Mouse (Mus musculus) heart, postnatal 0 days (tissue): ENCODE data around the gene Fam166b.

Experiments
- CTCF ChIP-seq: IDR thresholded peaks from 2 replicates; pipeline ENCODE4 v1.5.1; 2016; ENCODE audit warnings: antibody characterized with exemption, control low read depth, low read depth
- EP300 ChIP-seq: IDR thresholded peaks from 2 replicates; pipeline ENCODE4 v1.6.1; 2016; ENCODE audit warnings: antibody characterized with exemption, low read depth

DNA sequence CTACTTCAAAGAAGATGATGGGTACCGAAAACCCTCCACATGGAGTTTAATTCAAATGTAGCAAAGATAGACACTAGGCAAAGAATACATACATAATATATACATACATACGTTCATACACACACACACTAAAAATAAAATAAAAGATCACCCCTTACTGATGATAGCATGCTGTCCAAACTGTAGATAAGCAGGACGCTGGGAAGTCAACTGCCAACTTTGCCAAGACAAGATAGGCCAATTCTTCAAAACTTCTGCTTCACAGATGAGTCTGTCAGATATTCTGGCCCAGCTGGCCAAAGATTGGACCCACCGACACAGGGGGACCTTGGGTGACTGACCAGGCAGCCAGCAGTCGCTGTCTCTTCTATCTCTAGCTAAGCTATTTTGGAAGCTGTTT, 34.2 kb upstream of the Fam166b start:
- TF ChIP-seq CTCF = no peak
- no peak for TF ChIP-seq EP300
